Mouse (Mus musculus) splenic B cell, adult 2 months (primary cell): Measurements from ENCODE around the gene Ints1.
A peak's percentile ranks its signal among the peaks of the same experiment; 100 is the strongest.
"Not testable (repeated sequence)": the region's sequence is repeated elsewhere in the genome, so short reads cannot be mapped to it uniquely, and the experiment has no call there.

ENCODE experiments used
- DNase-seq: peaks from one replicate; pipeline ENCODE4 v3.0.0-alpha.2; 2011; ENCODE audit warnings: low read depth, low spot score
- H3K27me3 ChIP-seq: 2 replicates; pipeline ENCODE4 v1.6.1; 2012; ENCODE audit warnings: mild to moderate bottlenecking, low read length, moderate library complexity, mixed read lengths; ENCODE audit not compliant: control insufficient read depth, poor library complexity, insufficient read depth, severe bottlenecking
- H3K36me3 ChIP-seq: 2 replicates; pipeline ENCODE4 v1.6.1; 2012; ENCODE audit warnings: mild to moderate bottlenecking, low read length, moderate library complexity, mixed read lengths; ENCODE audit not compliant: control insufficient read depth, poor library complexity, insufficient read depth, severe bottlenecking

Ints1 gene

GRCm38 (mm10) chr5:139750535-139750934, 24.9 kb downstream of the Ints1 start:
- no peaks in the 10 kb centered on the region; the same call in 1 of the 2 replicates for H3K36me3 ChIP-seq
- DNase-seq: peak; percentile 73
- no peaks in the 10 kb centered on the region for H3K27me3 ChIP-seq

- no peak for DNase-seq
- no peaks in the 10 kb centered on the region; the same call in 1 of the 2 replicates for H3K36me3 ChIP-seq
- no peaks in the 10 kb centered on the region for H3K27me3 ChIP-seq
Measured at GRCm38 (mm10) chr5:139749413-139750125, 25.9 kb downstream of the Ints1 start.

- no peaks in the 10 kb centered on the region for H3K27me3 ChIP-seq
- DNase-seq: peak; percentile 71
- no peaks in the 10 kb centered on the region; the same call in 1 of the 2 replicates for H3K36me3 ChIP-seq
Measured at GRCm38 (mm10) chr5:139745771-139746170, 29.7 kb downstream of the Ints1 start.

- H3K36me3 ChIP-seq, H3K27me3 ChIP-seq, DNase-seq: not testable (repeated sequence)
Measured at GRCm38 (mm10) chr5:139742640-139743039, 32.8 kb downstream of the Ints1 start.

- Histone ChIP-seq H3K27me3 (no peaks in the 10 kb centered on the region), H3K36me3 (no peaks in the 10 kb centered on the region)
- DNase-seq: no peak
Measured at GRCm38 (mm10) chr5:139738592-139739315, 36.7 kb downstream of the Ints1 start.

- Histone ChIP-seq H3K27me3 (no peaks in the 10 kb centered on the region), H3K36me3 (no peaks in the 10 kb centered on the region)
- DNase-seq: no peak
Measured at GRCm38 (mm10) chr5:139737841-139738591, 37.5 kb downstream of the Ints1 start.

- no peak for DNase-seq
- no peaks in the 10 kb centered on the region for H3K27me3 ChIP-seq
- H3K36me3 ChIP-seq: no peaks in the 10 kb centered on the region
Measured at GRCm38 (mm10) chr5:139736504-139736940, 39.0 kb downstream of the Ints1 start.

- no peaks in the 10 kb centered on the region for H3K27me3 ChIP-seq
- peak; percentile 91 for DNase-seq
- no peaks in the 10 kb centered on the region for H3K36me3 ChIP-seq
Measured at GRCm38 (mm10) chr5:139735677-139736503, 39.6 kb downstream of the Ints1 start, which contains the start of gene Micall2. TSS of gene Micall2 (minus strand) at chr5:139736336.

GRCm38 (mm10) chr5:139734746-139735145, 40.7 kb downstream of the Ints1 start:
- no peaks in the 10 kb centered on the region for H3K36me3 ChIP-seq
- no peak for DNase-seq
- H3K27me3 ChIP-seq: no peaks in the 10 kb centered on the region

- H3K36me3 ChIP-seq: no peaks in the 10 kb centered on the region
- no peak for DNase-seq
Measured at GRCm38 (mm10) chr5:139734016-139734415, 41.5 kb downstream of the Ints1 start.

GRCm38 (mm10) chr5:139732634-139733107, 42.8 kb downstream of the Ints1 start:
- no peaks in the 10 kb centered on the region for H3K36me3 ChIP-seq
- DNase-seq: no peak
- no peaks in the 10 kb centered on the region for H3K27me3 ChIP-seq

More at GRCm38 (mm10) chr5:139734016-139734415, 41.5 kb downstream of the Ints1 start:
- no peaks in the 10 kb centered on the region for H3K27me3 ChIP-seq

GRCm38 (mm10) chr5:139730712-139731486, 44.6 kb downstream of the Ints1 start:
- DNase-seq: no peak
- no peaks in the 10 kb centered on the region for H3K27me3 ChIP-seq
- H3K36me3 ChIP-seq: no peaks in the 10 kb centered on the region

- no peaks in the 10 kb centered on the region for H3K27me3 ChIP-seq
- no peaks in the 10 kb centered on the region for H3K36me3 ChIP-seq
- no peak for DNase-seq
Measured at GRCm38 (mm10) chr5:139727261-139727660, 48.2 kb downstream of the Ints1 start.
